Mouse (Mus musculus) CH12.LX (cell line): ENCODE measurements around the gene Esp3. TPM values are rescaled to one million over a fixed set of nuclear protein-coding genes. Genes with fewer than 3 reads are reported as not detected.
"Not testable (repeated sequence)": the region's sequence is repeated elsewhere in the genome, so short reads cannot be mapped to it uniquely, and the experiment has no call there.

Experiments used
- DNase-seq: peaks from one replicate; pipeline ENCODE4 v3.0.0-alpha.2; 2013; ENCODE audit errors: extremely low read depth
- H3K27ac ChIP-seq: 2 replicates; pipeline ENCODE4 v1.5.1; 2012; ENCODE audit warnings: low read depth, mild to moderate bottlenecking, control low read depth, moderate library complexity; ENCODE audit not compliant: insufficient read depth
- H3K27me3 ChIP-seq: replicated peaks from 2 replicates; pipeline ENCODE3; 2012; ENCODE audit warnings: inconsistent platforms
- H3K36me3 ChIP-seq, 2 experiments: replicated peaks in 1 of 2; 2 replicates each; pipeline versions ENCODE3 to v1.6.1; 2012; ENCODE audit warnings: inconsistent platforms in 1 of 2, low read length in 1 of 2, mild to moderate bottlenecking in 1 of 2, mixed read lengths in 1 of 2, moderate library complexity in 1 of 2; ENCODE audit not compliant: control insufficient read depth in 1 of 2, insufficient read depth in 1 of 2
- H3K4me1 ChIP-seq, 2 experiments: 2 replicates each; pipeline ENCODE4 v1.6.1; 2012; ENCODE audit warnings: inconsistent platforms in 1 of 2, moderate library complexity in 1 of 2; ENCODE audit not compliant: insufficient read depth in 2 of 2, control insufficient read depth in 1 of 2
- H3K4me2 ChIP-seq: 2 replicates; pipeline ENCODE4 v1.6.1; 2012; ENCODE audit warnings: low read depth, mild to moderate bottlenecking, control low read depth; ENCODE audit not compliant: poor library complexity, insufficient read depth, severe bottlenecking
- H3K4me3 ChIP-seq, 3 experiments: fragments of 150-350 bp in 1 of 3; sonication (generic) in 1 of 3; replicated peaks in 1 of 3; 2 replicates each; pipeline versions ENCODE3 to v1.5.1; 2011 to 2012; ENCODE audit warnings: low read depth in 2 of 3, low read length in 2 of 3, mild to moderate bottlenecking in 2 of 3, moderate library complexity in 2 of 3, control low read depth in 1 of 3, improper control_type of control experiment in 1 of 3, inconsistent platforms in 1 of 3, mixed read lengths in 1 of 3; ENCODE audit not compliant: poor library complexity in 1 of 3
- H3K79me2 ChIP-seq: replicated peaks from 2 replicates; pipeline ENCODE4 v1.6.1; 2012; ENCODE audit warnings: mild to moderate bottlenecking, moderate library complexity; ENCODE audit not compliant: control insufficient read depth, poor library complexity, insufficient read depth, severe bottlenecking; ENCODE audit errors: extremely low read depth
- H3K9ac ChIP-seq: 2 replicates; pipeline ENCODE4 v1.6.1; 2012; ENCODE audit warnings: low read depth, mild to moderate bottlenecking, control low read depth, moderate library complexity; ENCODE audit not compliant: insufficient read depth
- H3K9me3 ChIP-seq: replicated peaks from 2 replicates; pipeline ENCODE3; 2012; ENCODE audit warnings: low read length, inconsistent platforms, mixed read lengths
- BHLHE40 ChIP-seq: IDR thresholded peaks from 2 replicates; pipeline ENCODE4 v1.6.1; 2011; ENCODE audit warnings: mild to moderate bottlenecking, low read depth, low read length, improper control_type of control experiment
- CHD1 ChIP-seq: IDR thresholded peaks from 2 replicates; pipeline ENCODE4 v1.6.1; 2012; ENCODE audit warnings: low read depth, low read length, improper control_type of control experiment, inconsistent platforms
- E2F4 ChIP-seq: IDR thresholded peaks from 2 replicates; pipeline ENCODE4 v1.6.1; 2011; ENCODE audit warnings: low read depth, low read length, improper control_type of control experiment; ENCODE audit not compliant: insufficient replicate concordance
- ELF1 ChIP-seq: IDR thresholded peaks from 2 replicates; pipeline ENCODE4 v1.6.1; 2014; ENCODE audit warnings: low read depth, mild to moderate bottlenecking, inconsistent platforms, low read length, improper control_type of control experiment
- GABPA ChIP-seq: IDR thresholded peaks from 2 replicates; pipeline ENCODE4 v1.6.1; 2012; ENCODE audit warnings: low read depth, low read length, improper control_type of control experiment, inconsistent platforms; ENCODE audit not compliant: insufficient replicate concordance
- HCFC1 ChIP-seq: IDR thresholded peaks from 2 replicates; pipeline ENCODE4 v1.6.1; 2012; ENCODE audit warnings: low read depth, mild to moderate bottlenecking, inconsistent platforms, low read length, improper control_type of control experiment
- MAFK ChIP-seq: IDR thresholded peaks from 2 replicates; pipeline ENCODE4 v1.6.1; 2011; ENCODE audit warnings: low read length, improper control_type of control experiment; ENCODE audit not compliant: insufficient replicate concordance
- MAX ChIP-seq: IDR thresholded peaks from 2 replicates; pipeline ENCODE4 v1.6.1; 2011; ENCODE audit warnings: low read length, improper control_type of control experiment
- MAZ ChIP-seq: IDR thresholded peaks from 2 replicates; pipeline ENCODE4 v1.6.1; 2012; ENCODE audit warnings: low read depth, mild to moderate bottlenecking, inconsistent platforms, low read length, improper control_type of control experiment, moderate library complexity
- MEF2A ChIP-seq: IDR thresholded peaks from 2 replicates; pipeline ENCODE4 v1.6.1; 2014; ENCODE audit warnings: low read depth, mild to moderate bottlenecking, inconsistent platforms, low read length, improper control_type of control experiment, borderline replicate concordance
- TBP ChIP-seq: conservative IDR thresholded peaks from 2 replicates; pipeline ENCODE4 v1.6.1; 2011; ENCODE audit warnings: low read depth, low read length, improper control_type of control experiment
- ZNF384 ChIP-seq: IDR thresholded peaks from 2 replicates; pipeline ENCODE4 v1.6.1; 2012; ENCODE audit warnings: low read depth, low read length, improper control_type of control experiment, inconsistent platforms
- dilution Hi-C: fragments of 300-500 bp; cut with MboI; formaldehyde crosslinking; loops from 2 replicates; pipeline ENCODE4 v1.14.3; 2020; ENCODE audit warnings: low sequenced_read_pairs; ENCODE audit not compliant: extremely low pct_unique_long_range_greater_than_20kb, extremely low pct_ligation_motif_present
- in situ Hi-C: fragments of 300-500 bp; cut with MboI; formaldehyde crosslinking; loops from 3 replicates; pipeline ENCODE4 v1.14.3; 2019; ENCODE audit warnings: low sequenced_read_pairs, low pct_ligation_motif_present, low pct_unique_long_range_greater_than_20kb, mixed read lengths
- polyA plus RNA-seq: library from polyadenylated mRNA; unstranded; fragments of >175 nt; gene quantifications from 2 replicates; pipeline ENCODE4 v1.2.1, GENCODE M21; 2012; ENCODE audit warnings: low read depth; ENCODE audit not compliant: insufficient read length
- total RNA-seq, 2 experiments: library from RNA; depleted of rRNA; stranded (reverse); fragments of 300-350 nt in 1 of 2; fragments of >200 nt in 1 of 2; gene quantifications; 2 replicates each; pipeline ENCODE4 v1.2.3; 2012 to 2014

Gene Esp3
- total RNA-seq (2012; rRNA removed) (not detected in 2 replicates), total RNA-seq (2014; rRNA removed) (not detected in 2 replicates), polyA plus RNA-seq (not detected in 2 replicates)

DNA sequence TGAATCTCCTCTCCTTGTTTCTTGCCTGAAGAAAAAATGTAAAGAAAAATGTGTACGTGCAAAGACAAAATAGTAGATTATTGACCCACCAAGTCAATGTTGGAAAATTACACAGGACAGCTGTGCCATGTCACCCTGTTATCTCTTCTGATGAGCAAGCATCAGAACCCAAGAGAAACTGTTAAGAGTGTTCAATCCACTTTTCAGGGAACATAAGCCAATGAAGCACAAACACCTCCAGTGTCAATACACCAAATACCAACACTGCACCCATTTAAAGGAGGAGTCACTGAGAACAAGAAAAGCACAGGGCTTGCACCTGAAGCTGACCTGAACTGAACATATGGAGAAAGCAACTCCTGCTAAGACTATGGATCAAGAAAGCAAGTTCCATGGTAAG lies at the start of gene Esp3:
TSS of gene Esp3 (plus strand) at position 301 of the 400 bp plus-strand sequence.
- H3K4me2 ChIP-seq, H3K27ac ChIP-seq, dilution Hi-C loops, in situ Hi-C loops, H3K36me3 ChIP-seq, H3K9ac ChIP-seq, H3K4me1 ChIP-seq, DNase-seq, H3K27me3 ChIP-seq, H3K79me2 ChIP-seq, H3K9me3 ChIP-seq, H3K4me3 ChIP-seq: not testable (repeated sequence)

DNA sequence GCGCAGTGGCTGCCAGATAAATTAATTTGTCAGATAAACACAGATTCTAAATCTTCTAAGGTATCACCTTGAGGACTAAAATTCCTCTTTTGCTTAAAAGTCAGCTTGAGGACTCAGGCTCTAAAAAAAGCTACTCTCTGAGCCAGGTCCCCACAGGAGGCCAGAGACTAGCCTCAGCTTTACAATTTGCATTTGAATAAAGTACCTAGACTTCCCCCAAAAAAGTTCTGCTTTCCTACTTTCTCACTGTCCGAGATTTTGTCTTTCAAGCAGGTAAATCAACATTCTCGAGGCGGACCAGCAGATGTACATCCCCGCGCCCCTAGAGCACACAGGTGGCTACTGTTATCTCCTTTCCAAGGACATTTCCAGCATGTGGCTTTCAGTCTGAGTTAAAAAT lies 48.0 kb upstream of the Esp3 start:
- H3K36me3 ChIP-seq, H3K79me2 ChIP-seq, in situ Hi-C loops, H3K4me2 ChIP-seq, DNase-seq, H3K27ac ChIP-seq, H3K27me3 ChIP-seq, H3K9me3 ChIP-seq, H3K4me1 ChIP-seq, dilution Hi-C loops, H3K9ac ChIP-seq, H3K4me3 ChIP-seq: not testable (repeated sequence)

GRCm38 (mm10) chr17:40591297-40591696 lies 40.6 kb upstream of the Esp3 start:
- Histone ChIP-seq H3K27me3 (no peaks in the 10 kb centered on the region), H3K4me3 (no peak overlapping the region), H3K4me2 (no peak overlapping the region), H3K79me2 (no peaks in the 10 kb centered on the region), H3K27ac (no peak overlapping the region), H3K9me3 (peaks cover 19% of the 10 kb centered on the region), H3K4me1 (no peaks in the 10 kb centered on the region)
- dilution Hi-C loops: no loop called here
- DNase-seq: no peak
- TF ChIP-seq GABPA (no peak), ZNF384 (no peak), BHLHE40 (no peak), CHD1 (no peak), ELF1 (no peak), MAFK (no peak), MAZ (no peak), E2F4 (no peak), HCFC1 (no peak), MEF2A (no peak), TBP (no peak), MAX (no peak)
- TF ChIP-seq, all 38 proteins: peak for 0
- Histone ChIP-seq H3K36me3 (no peaks in the 10 kb centered on the region), H3K9ac (no peak overlapping the region)
- in situ Hi-C loops: no loop called here
